Mouse (Mus musculus) naive thymus-derived CD4-positive, alpha-beta T cell, adult 2 months (primary cell): ENCODE measurements around the gene Zp1.
A peak's percentile ranks its signal among the peaks of the same experiment; 100 is the strongest.

Experiments used
- DNase-seq: peaks from one replicate; pipeline ENCODE4 v3.0.0-alpha.2; 2011; ENCODE audit warnings: low read depth

Gene Zp1

DNA sequence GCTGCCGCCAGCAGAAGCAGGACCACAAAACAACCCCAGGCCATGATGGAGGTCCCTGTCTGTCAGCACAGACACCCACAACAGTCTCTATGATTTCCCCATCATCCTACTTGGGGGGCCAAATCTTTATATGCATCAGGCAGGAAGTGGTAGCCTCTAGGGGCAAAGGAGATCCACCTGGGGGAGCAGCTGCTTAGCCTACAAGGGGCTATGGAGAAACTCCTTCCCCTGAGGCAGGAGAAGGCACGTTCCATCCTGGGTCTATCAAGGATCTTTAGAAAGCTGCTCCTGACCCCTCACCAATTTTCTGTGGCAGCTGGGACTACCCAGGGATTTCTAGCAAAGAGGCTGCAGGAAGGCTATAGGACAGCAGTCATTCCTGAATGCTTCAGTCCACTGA, at the start of gene Zp1:
Gene Zp1, minus strand, starts transcription at position 101 of the 400 bp plus-strand sequence.
- DNase-seq, result no peak

DNA sequence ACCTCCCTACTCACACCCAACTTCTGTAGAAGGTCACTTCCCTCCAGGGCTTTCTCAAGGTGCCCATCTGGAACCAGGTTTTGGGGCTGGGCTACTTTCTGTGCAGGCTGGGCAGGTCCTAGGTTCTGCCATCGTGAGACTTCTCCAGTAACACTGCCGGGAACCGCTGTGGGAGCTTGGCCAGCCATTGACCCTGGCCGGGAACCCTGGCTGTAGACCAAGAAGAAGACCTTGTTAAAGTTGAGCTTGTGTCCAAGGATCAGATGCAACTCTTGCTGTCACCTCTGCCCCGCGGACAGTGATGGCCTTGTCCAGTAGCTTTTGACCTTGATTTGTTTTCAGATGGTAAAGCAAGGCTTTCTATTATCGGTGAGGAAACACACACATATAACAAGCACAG, 48.1 kb upstream of the Zp1 start:
- DNase-seq, result no peak

DNA sequence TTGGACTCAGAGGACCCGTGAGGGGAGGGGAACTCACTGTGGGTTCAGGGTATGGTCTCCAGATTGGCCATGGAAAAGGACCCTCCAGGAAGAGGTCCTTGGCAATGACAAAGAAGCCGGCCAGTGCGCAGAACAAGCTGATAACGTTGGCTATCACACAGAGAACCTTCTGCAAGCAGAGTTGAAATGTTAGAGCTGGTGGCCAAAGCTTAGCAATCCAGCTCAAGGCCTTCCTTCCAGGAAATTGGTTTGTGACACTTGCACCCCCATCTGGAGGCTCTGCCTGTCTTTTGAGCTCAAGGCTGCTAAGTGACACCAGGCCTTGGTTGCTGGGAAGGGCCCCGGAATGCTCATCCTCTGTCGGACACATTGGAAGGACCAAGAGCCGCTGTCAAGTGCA, 45.3 kb upstream of the Zp1 start:
- DNase-seq, result no peak

GRCm38 (mm10) chr19:10959978-10960346, 39.5 kb upstream of the Zp1 start:
- DNase-seq, result no peak

- peak; percentile 88 for DNase-seq
These were observed 38.9 kb upstream of the Zp1 start for GRCm38 (mm10) chr19:10959085-10959977.

- no peak for DNase-seq
These were observed 31.8 kb upstream of the Zp1 start for GRCm38 (mm10) chr19:10952021-10952939.

- no peak for DNase-seq
These were observed 29.1 kb upstream of the Zp1 start for GRCm38 (mm10) chr19:10949558-10949957.

- DNase-seq, result peak; percentile 99
These were observed 28.7 kb upstream of the Zp1 start, which contains the start of gene Ccdc86 for GRCm38 (mm10) chr19:10949112-10949511. Gene Ccdc86 (minus strand): TSS chr19:10949266.

- DNase-seq, result peak; percentile 36
These were observed 28.0 kb upstream of the Zp1 start for GRCm38 (mm10) chr19:10948416-10948815.

GRCm38 (mm10) chr19:10947219-10947618, 26.8 kb upstream of the Zp1 start:
- DNase-seq, result no peak

DNA sequence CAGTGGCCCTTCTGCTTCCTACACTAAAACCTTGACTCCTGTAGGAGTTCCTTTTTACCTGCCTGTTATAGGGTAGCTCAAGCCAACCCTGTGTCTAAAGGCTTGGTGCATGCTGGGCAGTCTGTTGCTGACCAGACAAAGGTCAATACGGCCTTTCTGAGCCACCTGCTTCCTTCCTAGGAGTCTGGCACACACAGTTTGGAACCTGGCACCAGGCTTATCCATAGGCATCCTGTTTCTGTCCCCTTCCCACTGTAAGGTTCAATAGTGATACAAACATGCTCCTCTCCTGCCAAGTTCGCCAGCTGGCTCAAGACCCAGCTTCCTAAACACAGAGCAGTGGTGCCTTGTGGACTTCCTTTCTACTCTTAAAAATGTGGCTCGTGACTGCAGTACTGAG, 26.1 kb upstream of the Zp1 start:
- no peak for DNase-seq

GRCm38 (mm10) chr19:10943955-10944354, 23.5 kb upstream of the Zp1 start:
- no peak for DNase-seq

DNA sequence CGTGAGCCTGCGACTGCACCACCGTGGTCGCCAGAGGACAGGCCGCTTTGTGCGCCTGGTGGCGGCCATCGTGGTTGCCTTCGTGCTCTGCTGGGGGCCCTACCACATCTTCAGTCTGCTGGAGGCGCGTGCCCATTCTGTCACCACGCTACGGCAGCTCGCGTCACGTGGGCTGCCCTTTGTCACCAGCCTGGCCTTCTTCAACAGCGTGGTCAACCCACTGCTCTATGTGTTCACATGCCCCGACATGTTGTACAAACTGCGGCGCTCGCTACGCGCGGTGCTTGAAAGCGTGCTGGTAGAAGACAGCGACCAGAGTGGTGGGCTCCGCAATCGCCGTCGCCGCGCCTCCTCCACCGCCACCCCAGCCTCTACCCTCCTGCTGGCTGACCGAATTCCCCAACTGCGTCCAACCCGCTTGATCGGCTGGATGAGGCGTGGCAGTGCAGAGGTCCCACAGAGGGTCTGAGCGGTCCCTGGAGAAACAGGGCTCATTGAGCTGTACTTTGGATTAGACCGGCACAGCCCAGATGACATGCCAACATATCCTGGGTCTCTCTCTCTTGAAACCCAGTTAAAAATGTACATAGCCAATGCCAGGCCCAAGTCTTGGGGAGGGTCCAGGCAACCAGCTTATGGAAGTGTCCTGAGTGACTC, 20.5 kb upstream of the Zp1 start:
- DNase-seq, result no peak

- DNase-seq, result peak; percentile 73
These were observed 19.8 kb upstream of the Zp1 start for GRCm38 (mm10) chr19:10940097-10940800.

- no peak for DNase-seq
These were observed 18.3 kb upstream of the Zp1 start for GRCm38 (mm10) chr19:10938771-10939170.

GRCm38 (mm10) chr19:10937110-10937563, 16.7 kb upstream of the Zp1 start, which contains the start of gene Ptgdr2:
Gene Ptgdr2 (plus strand): TSS chr19:10937160.
- DNase-seq, result no peak

- no peak for DNase-seq
These were observed 15.6 kb upstream of the Zp1 start for GRCm38 (mm10) chr19:10936077-10936476.

GRCm38 (mm10) chr19:10935029-10935428, 14.6 kb upstream of the Zp1 start:
- no peak for DNase-seq

DNA sequence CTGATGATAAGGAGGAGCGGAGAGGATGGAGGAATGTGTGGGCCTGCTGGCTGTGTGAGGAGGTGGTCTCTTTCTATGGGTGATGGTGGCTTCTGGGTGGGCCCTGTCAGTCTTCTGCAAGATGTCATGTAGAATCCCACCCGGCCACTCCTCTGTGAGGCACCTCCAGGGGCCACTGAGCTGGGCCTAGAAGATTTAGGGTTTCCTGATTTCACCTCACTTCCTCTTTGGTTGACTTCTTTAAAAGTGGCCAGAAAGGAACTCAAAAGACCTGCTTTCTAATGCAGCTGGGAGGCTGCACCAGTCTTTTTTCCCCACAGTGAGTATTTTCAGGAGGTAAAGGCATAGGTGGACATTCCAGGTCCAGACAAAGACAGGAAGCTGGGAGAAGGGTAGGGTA, 10.2 kb upstream of the Zp1 start:
- no peak for DNase-seq

DNA sequence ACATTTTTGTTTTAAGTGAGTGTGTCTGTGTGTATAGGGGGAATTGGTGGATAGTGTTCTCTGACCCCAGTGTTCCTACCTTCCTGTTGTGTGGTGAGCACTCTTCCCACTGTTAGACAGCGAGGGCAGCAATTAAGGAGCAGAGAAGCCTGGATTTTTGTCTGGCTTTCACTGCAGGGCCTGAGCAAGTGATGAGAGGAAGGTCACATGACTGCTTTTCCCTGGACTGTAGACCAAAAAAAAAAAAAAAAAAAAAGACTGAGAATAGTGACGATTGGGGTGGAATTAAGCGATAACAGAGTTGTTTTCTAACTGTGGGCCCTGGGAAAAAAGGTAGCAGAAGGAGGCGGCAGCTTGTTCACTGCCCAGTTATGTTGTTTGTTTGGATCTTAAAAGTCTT, 6.2 kb upstream of the Zp1 start:
- DNase-seq, result no peak

DNA sequence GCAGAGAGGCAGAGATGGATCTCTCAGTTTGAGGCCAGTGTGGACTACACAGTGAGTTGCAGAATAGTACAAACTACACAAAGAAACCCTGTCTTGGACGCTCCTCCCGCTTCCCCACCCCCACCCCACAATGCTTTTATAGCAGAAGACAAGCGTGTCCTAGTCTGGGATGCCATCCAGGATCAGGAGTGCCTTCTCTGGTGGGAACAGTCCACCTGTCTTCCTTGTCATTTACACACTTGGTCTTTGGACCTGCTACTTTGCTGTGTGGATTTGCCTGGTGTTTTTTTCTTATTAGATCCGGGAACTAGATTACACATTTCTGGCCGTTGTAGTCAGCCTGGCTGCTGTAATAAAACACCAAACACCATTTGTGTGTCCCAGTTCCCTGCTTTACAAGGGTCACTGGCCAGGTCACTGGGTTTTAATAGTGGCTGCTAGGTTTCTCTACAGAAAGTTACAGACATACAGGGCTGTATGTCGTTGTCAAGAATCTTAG, 5.7 kb upstream of the Zp1 start:
- DNase-seq, result no peak
